Mouse (Mus musculus): ENCODE results near the gene Mrps35.

Gene Mrps35

GRCm38 (mm10) chr6:147029591-147029990 is 13.0 kb upstream of the Mrps35 start:
- no peak for DNase-seq (ENCODE audit: low read depth, low spot score)

- DNase-seq (ENCODE audit: low read depth, low spot score): no peak
Observed at GRCm38 (mm10) chr6:147030096-147030885, 12.3 kb upstream of the Mrps35 start.

- DNase-seq (ENCODE audit: low read depth, low spot score): no peak
Observed at GRCm38 (mm10) chr6:147032303-147032925, 10.2 kb upstream of the Mrps35 start, which contains the start of gene Rep15. TSS of gene Rep15 (plus strand) at chr6:147032584.

- DNase-seq (ENCODE audit: low read depth, low spot score): no peak
Observed at GRCm38 (mm10) chr6:147043633-147044032, 1.1 kb downstream of the Mrps35 start.

GRCm38 (mm10) chr6:147049239-147049805 is 6.8 kb downstream of the Mrps35 start:
- DNase-seq (ENCODE audit: low read depth, low spot score): no peak

GRCm38 (mm10) chr6:147051666-147052065 is 9.1 kb downstream of the Mrps35 start:
- no peak for DNase-seq (ENCODE audit: low read depth, low spot score)

- no peak for DNase-seq (ENCODE audit: low read depth, low spot score)
Observed at GRCm38 (mm10) chr6:147052440-147052839, 9.9 kb downstream of the Mrps35 start.

- no peak for DNase-seq (ENCODE audit: low read depth, low spot score)
Observed at GRCm38 (mm10) chr6:147053785-147054646, 11.5 kb downstream of the Mrps35 start.

- no peak for DNase-seq (ENCODE audit: low read depth, low spot score)
Observed at GRCm38 (mm10) chr6:147055374-147055977, 12.9 kb downstream of the Mrps35 start.

GRCm38 (mm10) chr6:147059326-147059725 is 16.8 kb downstream of the Mrps35 start:
- no peak for DNase-seq (ENCODE audit: low read depth, low spot score)

GRCm38 (mm10) chr6:147061630-147062029 is 19.1 kb downstream of the Mrps35 start:
- no peak for DNase-seq (ENCODE audit: low read depth, low spot score)

- DNase-seq (ENCODE audit: low read depth, low spot score): no peak
Observed at GRCm38 (mm10) chr6:147062034-147062433, 19.5 kb downstream of the Mrps35 start.

GRCm38 (mm10) chr6:147062694-147063093 is 20.1 kb downstream of the Mrps35 start:
- DNase-seq (ENCODE audit: low read depth, low spot score): no peak

- DNase-seq (ENCODE audit: low read depth, low spot score): no peak
Observed at GRCm38 (mm10) chr6:147064226-147064943, 21.8 kb downstream of the Mrps35 start.

GRCm38 (mm10) chr6:147064944-147065261 is 22.3 kb downstream of the Mrps35 start:
- no peak for DNase-seq (ENCODE audit: low read depth, low spot score)

GRCm38 (mm10) chr6:147075808-147076387 is 33.3 kb downstream of the Mrps35 start:
- no peak for DNase-seq (ENCODE audit: low read depth, low spot score)

GRCm38 (mm10) chr6:147076878-147077277 is 34.3 kb downstream of the Mrps35 start:
- no peak for DNase-seq (ENCODE audit: low read depth, low spot score)

GRCm38 (mm10) chr6:147079919-147080318 is 37.4 kb downstream of the Mrps35 start:
- DNase-seq (ENCODE audit: low read depth, low spot score): no peak

- no peak for DNase-seq (ENCODE audit: low read depth, low spot score)
Observed at GRCm38 (mm10) chr6:147085398-147086040, 43.0 kb downstream of the Mrps35 start.

Data from embryo, embryonic 11.5 days (tissue).